Mouse (Mus musculus) ES-E14 (cell line): ENCODE data around the gene Gm28308.

Experiments used
- CHD2 ChIP-seq: IDR thresholded peaks from 2 replicates; pipeline ENCODE4 v1.6.1; 2014; ENCODE audit warnings: mild to moderate bottlenecking, low read depth, low read length, inconsistent platforms
- HCFC1 ChIP-seq: IDR thresholded peaks from 2 replicates; pipeline ENCODE4 v1.6.1; 2012; ENCODE audit warnings: low read length, inconsistent platforms, borderline replicate concordance; ENCODE audit not compliant: insufficient read depth
- MAFK ChIP-seq: IDR thresholded peaks from 2 replicates; pipeline ENCODE4 v1.6.1; 2014; ENCODE audit warnings: mild to moderate bottlenecking, low read depth, low read length, inconsistent platforms; ENCODE audit not compliant: insufficient read depth
- ZC3H11A ChIP-seq: IDR thresholded peaks from 2 replicates; pipeline ENCODE4 v1.6.1; 2012; ENCODE audit warnings: low read depth, mild to moderate bottlenecking, inconsistent platforms, low read length, borderline replicate concordance
- ZNF384 ChIP-seq: IDR thresholded peaks from 2 replicates; pipeline ENCODE4 v1.6.1; 2012; ENCODE audit warnings: low read depth, low read length, inconsistent platforms

GRCm38 (mm10) chr6:52222729-52223128 is 9.6 kb upstream of the Gm28308 start:
- TF ChIP-seq ZNF384 = no peak
- TF ChIP-seq HCFC1 = no peak
- TF ChIP-seq MAFK = no peak
- TF ChIP-seq ZC3H11A = no peak
- TF ChIP-seq CHD2 = no peak
